Mouse (Mus musculus) right cerebral cortex, adult 2 months (tissue): ENCODE results near the gene Ptgfr.
A peak's percentile ranks its signal among the peaks of the same experiment; 100 is the strongest.

Experiments used
- DNase-seq, 2 experiments: peaks; one replicate each; pipeline ENCODE4 v3.0.0; 2021 to 2022; ENCODE audit warnings: low spot score in 2 of 2

Gene Ptgfr

GRCm38 (mm10) chr3:151836871-151837680 is at the start of gene Ptgfr:
Gene Ptgfr (minus strand): TSS chr3:151837630.
- peak in 1 of 2 experiments; percentile 21 for DNase-seq

DNA sequence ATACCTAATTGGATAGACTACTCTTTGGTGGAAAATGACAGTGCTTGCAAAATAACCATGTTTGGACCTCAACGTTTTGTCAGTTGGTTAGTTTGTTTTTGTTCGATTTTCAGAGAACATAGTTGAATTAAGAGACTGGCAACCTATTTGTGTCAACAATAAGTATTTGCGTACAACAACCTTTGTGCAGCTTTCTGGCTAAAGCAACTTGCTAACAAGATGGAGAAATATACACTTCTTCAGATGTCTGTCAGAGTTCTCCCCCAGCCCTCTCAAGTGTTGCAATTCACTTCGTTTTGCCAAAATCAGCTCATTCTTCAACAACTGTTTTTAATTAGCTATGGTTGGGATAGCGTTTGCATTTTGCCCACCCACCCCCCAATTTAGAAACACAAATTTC is 46.5 kb upstream of the Ptgfr start:
- DNase-seq, result no peak

- DNase-seq, result no peak
Observed at GRCm38 (mm10) chr3:151879981-151880380, 42.6 kb upstream of the Ptgfr start.

DNA sequence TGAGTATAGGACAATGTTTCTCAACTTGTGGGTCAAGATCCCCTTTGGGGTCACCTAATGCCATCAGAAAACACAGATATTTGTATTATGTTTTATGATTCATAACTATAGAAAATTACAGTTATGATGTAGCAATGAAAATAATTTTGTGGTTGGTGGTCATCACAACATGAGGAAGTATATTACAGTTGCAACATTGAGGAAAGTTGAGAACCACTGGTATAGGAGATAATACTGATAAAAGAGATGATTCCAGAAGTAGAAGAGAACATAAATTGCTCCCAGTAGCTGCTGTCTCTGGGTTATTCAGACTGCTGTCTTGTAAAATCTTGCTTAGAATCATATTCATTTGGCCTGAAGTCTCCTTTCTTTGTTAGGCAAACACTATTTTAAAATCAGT is 31.5 kb upstream of the Ptgfr start:
- no peak for DNase-seq

DNA sequence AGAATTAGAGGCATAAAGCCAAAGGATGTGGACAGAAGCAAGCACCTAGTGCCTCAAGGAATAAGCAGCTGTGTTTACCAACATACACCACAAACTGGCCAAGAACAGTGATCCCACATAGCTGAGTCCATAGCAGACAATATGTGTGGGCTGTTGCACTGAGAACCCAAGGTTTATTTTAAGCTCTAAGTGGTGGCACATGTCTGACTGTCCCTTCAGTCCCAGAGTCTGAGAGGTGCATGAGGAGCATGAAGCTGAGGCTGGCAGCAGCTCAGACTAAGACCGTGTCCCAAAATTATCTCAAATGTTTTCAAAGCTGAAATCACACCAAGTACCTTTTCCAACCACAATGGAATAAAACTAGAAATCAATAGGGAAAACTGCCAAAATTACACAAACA is 13.9 kb upstream of the Ptgfr start:
- DNase-seq, result no peak

DNA sequence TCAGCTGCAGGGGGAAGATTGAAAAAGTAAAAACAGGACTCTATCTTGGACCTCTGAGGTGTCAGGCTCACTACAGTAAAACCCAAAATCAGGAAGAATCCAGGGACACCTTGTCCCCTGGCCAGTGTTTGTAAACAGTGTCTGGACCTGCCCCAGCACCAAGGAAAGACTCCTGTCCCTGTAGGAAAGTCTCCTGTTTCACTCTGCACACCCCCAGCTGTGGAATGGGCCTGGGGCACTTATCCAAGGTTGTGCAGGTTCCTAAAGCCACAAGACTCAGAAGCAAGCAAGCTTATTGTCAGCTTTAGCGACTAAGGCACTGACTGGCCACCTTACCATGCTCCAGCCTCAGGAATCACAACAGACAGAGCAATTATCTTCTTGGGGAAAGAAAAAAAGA is 13.2 kb upstream of the Ptgfr start:
- no peak for DNase-seq

- DNase-seq, result no peak
Observed at GRCm38 (mm10) chr3:151846292-151846691, 8.9 kb upstream of the Ptgfr start.

DNA sequence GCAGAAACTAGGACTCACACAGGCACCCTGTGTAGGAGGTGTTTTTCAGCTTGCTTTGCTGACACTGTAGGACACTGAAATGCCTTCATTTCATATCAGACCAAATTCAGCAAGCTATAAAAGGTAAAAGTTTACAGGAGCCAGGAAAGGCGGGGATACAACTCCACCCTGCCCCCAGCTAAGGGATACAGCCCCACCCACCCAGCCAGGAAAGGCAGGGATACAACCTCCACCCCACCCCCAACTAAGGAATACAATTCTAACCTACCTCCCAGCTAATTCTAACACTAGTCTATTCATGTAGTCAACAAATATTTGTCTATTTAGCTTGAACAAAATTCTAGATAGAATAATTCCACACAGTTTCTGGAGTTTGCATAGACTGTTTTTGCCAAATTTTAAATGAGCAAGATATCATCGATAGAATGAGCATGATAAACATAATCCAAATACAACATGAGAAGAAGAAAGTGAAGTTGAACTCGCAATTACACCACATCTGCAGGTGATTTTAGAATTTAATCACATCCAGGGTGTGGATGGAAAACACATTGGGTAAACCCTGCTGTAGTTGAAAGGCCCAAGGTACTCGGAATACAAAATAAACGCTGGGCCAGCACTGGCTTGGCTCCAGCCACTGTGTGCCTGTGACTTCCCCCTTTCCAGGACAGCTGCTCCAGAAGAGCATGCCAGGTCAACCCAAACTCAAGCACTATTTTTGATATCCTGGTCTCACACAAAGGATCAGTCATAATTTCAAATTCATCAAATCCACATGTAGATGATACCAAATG is 7.1 kb upstream of the Ptgfr start:
- DNase-seq, result no peak

- no peak for DNase-seq
Observed at GRCm38 (mm10) chr3:151840688-151841087, 3.3 kb upstream of the Ptgfr start.

GRCm38 (mm10) chr3:151838372-151838771 is 942 bp upstream of the Ptgfr start:
- DNase-seq, result no peak

DNA sequence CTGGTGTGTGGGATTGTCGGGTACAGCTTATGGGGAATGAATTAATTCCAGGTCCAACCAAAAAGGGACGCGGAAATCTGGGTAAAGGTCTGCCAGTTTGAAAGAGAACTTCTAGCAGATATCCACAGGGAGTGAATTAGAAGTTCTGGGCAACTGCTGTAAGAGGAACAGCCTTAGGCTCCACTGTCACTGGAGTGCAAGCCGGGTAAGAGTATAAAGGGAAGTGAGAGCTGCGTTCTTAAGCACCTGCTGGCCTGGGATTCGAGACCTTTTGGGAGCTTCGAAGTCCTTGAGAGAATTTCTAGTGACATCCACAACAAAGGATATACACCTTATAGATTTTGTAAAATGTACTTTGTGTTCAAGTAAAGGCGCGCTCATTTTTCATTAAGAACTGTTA is 319 bp upstream of the Ptgfr start:
- DNase-seq, result no peak

DNA sequence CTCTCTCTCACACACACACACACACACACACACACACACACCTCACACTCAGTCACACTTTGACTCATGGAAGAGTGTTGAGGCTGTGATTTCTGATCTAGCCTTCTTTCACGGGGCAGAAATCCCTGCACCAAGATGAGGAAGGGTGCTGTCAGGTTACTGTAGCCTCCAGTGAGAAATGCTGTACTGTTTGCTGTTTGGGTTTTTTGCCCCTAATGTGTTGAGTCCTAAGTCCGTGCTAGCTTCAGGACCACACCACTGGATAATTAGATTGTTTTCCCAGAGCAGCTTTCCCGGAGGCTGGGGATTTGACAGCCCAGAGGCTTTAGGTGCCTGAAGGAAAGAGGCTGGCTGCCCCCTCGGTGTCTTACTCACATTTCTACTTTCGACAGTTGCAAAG is 979 bp downstream of the Ptgfr start:
- DNase-seq, result no peak

- no peak for DNase-seq
Observed at GRCm38 (mm10) chr3:151835831-151836230, 1.6 kb downstream of the Ptgfr start.

DNA sequence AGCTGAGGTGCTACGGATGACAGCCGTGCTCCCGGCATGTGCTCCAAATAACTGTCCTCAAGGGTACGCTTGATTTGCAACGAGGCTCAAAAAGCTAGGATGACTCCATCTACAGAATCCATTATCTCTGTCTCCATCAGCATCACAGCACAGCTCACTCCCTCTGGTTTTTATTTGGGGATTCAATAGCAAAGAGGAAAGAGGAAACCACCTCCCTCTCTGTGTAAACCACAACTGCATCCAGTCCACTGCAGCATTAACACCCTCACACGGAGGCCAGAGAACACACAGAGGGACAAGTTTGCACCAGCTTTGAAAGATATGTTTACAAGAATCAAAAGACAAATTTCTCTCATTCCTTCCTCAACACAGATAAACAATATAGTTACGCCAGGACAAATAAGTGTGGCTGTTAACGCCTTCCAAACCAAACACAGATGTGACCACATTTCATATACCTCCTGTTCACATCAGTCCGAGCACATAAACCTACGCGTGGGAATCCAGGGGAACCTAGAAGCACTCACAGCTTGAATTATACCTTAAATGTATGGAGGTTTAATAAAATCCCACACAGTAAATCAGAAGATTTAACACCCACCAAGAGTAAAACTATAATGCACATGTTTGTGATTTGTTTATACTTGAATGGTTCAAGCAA is 9.3 kb downstream of the Ptgfr start:
- no peak for DNase-seq

- no peak for DNase-seq
Observed at GRCm38 (mm10) chr3:151819811-151820210, 17.6 kb downstream of the Ptgfr start.

GRCm38 (mm10) chr3:151818265-151818664 is 19.2 kb downstream of the Ptgfr start:
- DNase-seq, result no peak

GRCm38 (mm10) chr3:151808613-151809012 is 28.8 kb downstream of the Ptgfr start:
- no peak for DNase-seq

DNA sequence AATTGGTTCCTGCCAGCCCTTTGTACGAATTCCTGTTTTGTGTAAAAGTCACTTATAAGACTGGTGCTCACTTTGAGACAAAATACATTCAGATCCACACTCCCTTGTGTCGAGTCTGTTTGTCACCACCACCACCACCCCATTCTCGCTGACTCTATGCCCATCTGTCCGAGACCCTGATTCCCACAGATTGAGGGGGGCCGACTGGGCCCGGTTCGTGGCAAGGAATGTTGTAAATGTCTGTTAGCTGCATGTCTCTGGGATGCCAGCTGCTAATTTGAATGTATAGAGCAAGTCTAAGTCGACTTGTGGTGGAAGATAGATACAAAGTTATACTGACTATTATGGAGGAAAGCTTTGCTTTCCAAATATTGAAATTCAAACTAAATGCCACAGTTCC is 48.8 kb downstream of the Ptgfr start:
- no peak for DNase-seq

- DNase-seq, result peak; percentile 52 to 67
Observed at GRCm38 (mm10) chr3:151775089-151775488, 62.3 kb downstream of the Ptgfr start.

DNA sequence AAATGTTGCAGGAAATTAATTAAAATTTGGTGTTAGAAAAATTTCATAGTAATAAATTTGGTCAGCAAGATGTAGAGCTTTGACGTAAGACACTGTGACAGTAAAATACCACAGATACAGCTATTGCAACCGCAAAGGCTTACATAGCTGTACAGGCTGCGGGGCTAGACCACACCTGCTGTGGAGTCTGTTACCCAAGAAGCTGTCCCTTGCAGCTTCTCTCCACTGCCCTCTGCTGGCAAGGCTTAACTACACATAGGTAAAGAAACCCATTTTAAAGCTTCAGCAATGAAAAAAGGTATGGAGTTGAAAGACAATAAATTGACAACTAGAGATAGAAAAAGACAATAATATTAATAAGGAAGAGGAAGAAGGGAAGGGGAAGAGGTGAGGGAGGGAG is 66.4 kb downstream of the Ptgfr start:
- DNase-seq, result peak; percentile 64 to 70

- DNase-seq, result peak in 1 of 2 experiments; percentile 5
Observed at GRCm38 (mm10) chr3:151749737-151750136, 87.7 kb downstream of the Ptgfr start, which contains the start of gene Ifi44. Gene Ifi44 (minus strand): TSS chr3:151749960.

DNA sequence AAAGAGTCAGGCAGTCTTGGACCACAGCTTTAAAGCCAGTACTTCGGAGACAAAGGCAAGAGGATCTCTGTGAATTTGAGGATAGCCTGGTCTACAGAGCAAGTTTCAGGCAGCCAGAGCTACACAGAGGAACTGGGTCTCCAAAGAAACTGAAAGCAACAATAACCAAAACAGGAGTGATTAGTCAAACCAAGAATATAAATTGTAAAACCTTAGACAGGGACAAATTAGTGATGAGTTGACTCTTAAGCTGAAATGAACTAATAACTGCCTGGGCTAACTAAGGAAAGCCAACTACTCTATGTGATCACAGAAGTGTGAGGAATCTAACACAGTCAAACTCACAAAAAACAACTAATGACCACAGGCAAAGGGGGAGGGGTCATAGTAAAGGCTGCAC is 88.9 kb downstream of the Ptgfr start:
- no peak for DNase-seq
